Mouse (Mus musculus): ENCODE measurements at regions not wholly inside any gene's neighbourhood (a gene's known extent, or its start where the extent isn't known, plus 50 kb on each side); places are given as distances from the start of the nearest gene placed in this dataset.

- no peak overlapping the region for H3K4me2 ChIP-seq (replicated peaks; ENCODE audit: low read depth, low read length)
Measured at GRCm38 (mm10) chr15:9804469-9804868, 55.8 kb upstream of the Spef2 start.

More at GRCm38 (mm10) chr15:9804469-9804868, 55.8 kb upstream of the Spef2 start:
- no peaks in the 10 kb centered on the region for H3K4me1 ChIP-seq (ENCODE audit: control insufficient read depth, insufficient read depth, low read length)
- no peak overlapping the region for H3K4me3 ChIP-seq (ENCODE audit: low read length)
- no peak for ATAC-seq (ENCODE audit: low FRiP score, low TSS enrichment)
- no peaks in the 10 kb centered on the region for H3K9me3 ChIP-seq (ENCODE audit: control insufficient read depth, low read length)
- no peaks in the 10 kb centered on the region for H3K27me3 ChIP-seq (ENCODE audit: control insufficient read depth, insufficient read depth, low read length)
- no peaks in the 10 kb centered on the region for H3K36me3 ChIP-seq (ENCODE audit: control insufficient read depth, insufficient read depth, low read length)
- WGBS, result 87% methylated on average over 1 of the region's 1 CpGs
- H3K27ac ChIP-seq (ENCODE audit: low read depth, low read length), result no peak overlapping the region
- H3K9ac ChIP-seq (ENCODE audit: low read depth, low read length), result no peak overlapping the region
